Mouse (Mus musculus): ENCODE data around the gene Cfl1.

The Cfl1 gene

DNA sequence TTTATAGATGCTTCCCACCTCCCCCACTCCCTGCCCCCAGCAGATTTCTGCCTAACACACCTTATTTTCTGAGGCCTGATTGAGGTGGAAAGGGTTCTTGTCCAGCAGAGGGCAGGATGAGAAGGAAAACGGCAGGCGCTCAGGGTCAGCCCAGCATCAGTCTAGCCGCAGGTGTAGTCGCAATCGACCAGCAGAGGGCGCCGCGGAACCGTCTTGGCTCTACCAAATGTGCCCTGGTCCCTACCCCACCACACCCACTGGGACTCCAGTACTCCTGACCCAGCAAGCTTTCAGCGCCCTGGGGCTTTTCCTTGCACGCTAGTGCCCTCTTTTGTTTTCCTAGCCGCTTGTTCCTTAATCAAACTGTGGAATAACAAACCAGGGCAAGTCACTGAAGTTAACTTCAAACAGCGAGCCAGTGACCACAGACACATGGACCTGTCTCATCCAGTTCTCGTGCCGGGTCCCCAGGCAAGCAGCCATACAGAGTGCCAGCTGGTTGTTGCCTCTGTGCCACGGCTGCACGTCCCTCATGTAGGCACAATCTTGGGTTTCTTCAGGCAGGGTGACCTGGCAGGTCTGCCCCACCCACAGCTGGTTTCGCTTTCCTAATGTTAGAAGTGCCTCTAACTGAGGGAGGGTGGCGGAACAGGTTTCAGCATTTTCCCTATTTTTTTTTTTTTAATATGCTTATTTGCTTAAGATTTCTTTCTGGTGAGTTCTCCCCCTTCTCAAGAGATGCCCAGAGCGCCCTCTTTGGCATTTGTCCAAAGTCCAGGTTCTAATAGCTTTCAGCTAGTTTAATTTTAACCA, 39.3 kb downstream of the Cfl1 start:
- peak; percentile 77 to 86 for DNase-seq (ENCODE audit: low spot score in 2 of 2)

DNA sequence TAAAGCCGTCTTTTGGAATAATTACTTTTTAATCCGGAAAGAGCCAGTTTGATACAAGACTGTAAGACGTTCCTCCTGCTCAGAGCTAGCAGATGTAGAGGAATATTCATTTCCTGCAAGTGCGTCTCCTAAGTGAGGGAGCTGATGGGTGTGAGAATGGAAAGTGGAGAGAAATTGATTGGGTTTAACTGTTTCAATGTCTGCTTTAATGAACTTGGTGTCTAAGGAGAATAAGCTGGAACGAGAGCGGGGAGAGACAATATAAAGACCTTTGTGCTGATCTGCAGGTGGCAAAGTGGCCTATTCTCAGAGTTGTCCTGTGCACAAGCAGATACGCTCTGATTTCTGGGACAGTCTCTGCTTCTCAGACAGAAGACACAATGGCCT, 39.9 kb downstream of the Cfl1 start:
- DNase-seq (ENCODE audit: low spot score in 2 of 2): no peak

DNA sequence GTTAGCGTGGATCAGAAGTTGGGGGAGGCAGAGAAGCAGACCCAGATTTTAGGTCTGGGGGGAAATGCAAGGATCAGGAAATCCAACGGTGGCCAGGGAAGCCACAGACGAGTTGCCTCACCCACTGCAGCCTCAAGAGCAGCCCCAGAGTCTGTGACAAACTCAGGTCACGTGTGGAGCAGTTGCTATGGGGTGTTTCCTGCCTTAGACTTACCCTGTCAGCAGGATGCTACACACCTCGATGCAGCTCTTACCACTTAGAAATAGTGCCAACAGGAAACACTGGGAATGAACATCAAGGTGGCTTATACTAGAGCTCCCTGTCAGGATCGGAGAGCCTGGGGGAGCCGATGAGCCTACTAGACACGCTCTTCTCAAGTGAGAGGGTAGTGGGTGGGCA, 42.3 kb downstream of the Cfl1 start:
- DNase-seq (ENCODE audit: low spot score in 2 of 2): no peak

- DNase-seq (ENCODE audit: low spot score in 2 of 2): no peak
These were observed 48.5 kb downstream of the Cfl1 start for GRCm38 (mm10) chr19:5538786-5539185.

DNA sequence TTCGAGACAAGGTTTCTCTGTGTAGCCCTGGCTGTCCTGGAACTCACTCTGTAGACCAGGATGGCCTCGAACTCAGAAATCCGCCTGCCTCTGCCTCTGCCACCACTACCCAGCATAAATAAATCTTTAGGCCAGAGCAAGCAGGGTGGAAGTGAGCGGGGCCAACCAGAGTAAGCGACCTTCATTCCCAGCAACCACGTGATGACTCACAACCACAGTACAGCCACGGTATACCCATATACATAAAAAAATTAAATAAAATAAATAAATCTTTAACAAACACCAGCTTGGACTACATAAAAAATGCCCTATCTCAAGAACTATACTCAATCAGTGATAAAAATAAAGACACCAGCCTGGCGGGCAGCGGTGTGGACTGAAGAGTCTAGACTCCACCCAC, 53.1 kb downstream of the Cfl1 start:
- no peak for DNase-seq (ENCODE audit: low spot score in 2 of 2)

DNA sequence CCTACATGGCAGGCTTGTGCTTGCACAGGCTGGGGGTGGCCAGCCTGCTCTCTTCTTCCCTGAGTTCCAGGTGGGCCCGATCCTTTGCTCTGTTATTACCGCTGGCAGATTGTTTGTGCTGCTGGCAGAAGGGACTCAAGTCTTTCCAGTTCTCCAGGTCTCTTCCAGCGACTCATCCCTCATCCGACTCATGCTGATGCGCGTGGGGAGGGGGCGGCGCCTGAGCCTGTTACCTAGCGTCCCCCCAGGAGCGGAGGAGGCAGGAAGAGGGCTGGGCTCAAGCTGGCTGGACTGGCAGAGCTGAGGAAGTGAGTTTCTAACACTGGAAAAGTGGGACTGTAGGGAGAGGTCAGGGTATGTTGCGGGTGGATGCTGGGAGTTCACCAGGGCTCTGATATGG, 53.8 kb downstream of the Cfl1 start:
- no peak for DNase-seq (ENCODE audit: low spot score in 2 of 2)
